Mouse (Mus musculus): ENCODE measurements around the gene Atrx.

Atrx gene

GRCm38 (mm10) chrX:105767177-105767764 is 161.9 kb downstream of the Atrx start:
- no peak for DNase-seq (ENCODE audit: low spot score)

DNA sequence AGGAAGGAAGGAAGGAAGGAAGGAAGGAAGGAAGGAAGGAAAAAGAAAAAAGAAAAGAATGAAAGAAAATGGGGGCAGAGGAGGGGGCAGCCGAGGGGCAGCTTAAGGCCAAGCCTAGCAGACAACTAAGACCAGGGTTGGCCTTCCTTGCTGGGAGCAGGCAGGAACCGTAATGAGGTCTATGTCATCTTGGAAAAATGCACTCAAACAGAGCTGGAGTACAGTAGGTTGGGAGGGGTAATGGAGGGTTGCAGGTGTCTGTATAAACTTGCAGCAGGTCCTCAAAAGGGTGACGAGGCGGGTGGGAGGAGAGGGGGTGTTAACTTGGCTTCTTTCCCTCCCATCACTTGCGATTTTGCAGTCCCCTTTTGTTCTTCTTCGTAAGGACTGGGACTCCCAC is 163.2 kb downstream of the Atrx start:
- no peak for DNase-seq (ENCODE audit: low spot score)

DNA sequence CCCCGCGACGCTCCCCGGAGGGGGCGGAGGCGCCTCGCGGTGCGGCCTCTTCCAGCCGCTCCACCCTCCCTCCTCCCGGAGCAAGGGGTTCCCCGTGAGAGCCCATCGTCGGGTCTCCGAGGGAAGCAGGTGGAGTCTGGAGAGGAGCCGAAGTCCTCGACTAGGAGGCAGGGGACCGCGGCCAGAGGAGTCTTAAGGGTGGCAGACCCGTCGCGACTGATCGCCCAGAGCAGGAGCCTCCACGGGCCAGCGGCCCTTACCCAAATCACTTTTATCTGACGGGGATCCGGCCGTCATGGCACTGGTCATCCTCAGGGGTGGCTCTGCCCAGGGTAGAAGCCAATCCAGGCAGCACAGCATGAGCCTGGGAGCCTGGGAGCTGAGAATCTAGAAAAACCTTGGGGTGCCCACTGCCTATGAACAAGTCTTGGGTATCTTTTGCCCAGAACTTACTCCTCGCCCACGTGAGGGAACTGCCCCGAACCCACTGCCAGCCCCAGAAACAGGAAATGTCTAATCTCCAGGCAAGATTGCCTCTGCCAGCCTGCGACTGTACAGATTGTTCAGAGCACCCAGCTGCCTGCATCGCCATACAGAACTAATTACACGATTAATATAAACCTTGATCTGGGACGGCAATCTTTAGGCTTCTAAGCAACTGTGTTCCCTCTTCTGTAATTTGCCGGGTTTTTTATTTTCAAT is 164.0 kb downstream of the Atrx start:
- no peak for DNase-seq (ENCODE audit: low spot score)

DNA sequence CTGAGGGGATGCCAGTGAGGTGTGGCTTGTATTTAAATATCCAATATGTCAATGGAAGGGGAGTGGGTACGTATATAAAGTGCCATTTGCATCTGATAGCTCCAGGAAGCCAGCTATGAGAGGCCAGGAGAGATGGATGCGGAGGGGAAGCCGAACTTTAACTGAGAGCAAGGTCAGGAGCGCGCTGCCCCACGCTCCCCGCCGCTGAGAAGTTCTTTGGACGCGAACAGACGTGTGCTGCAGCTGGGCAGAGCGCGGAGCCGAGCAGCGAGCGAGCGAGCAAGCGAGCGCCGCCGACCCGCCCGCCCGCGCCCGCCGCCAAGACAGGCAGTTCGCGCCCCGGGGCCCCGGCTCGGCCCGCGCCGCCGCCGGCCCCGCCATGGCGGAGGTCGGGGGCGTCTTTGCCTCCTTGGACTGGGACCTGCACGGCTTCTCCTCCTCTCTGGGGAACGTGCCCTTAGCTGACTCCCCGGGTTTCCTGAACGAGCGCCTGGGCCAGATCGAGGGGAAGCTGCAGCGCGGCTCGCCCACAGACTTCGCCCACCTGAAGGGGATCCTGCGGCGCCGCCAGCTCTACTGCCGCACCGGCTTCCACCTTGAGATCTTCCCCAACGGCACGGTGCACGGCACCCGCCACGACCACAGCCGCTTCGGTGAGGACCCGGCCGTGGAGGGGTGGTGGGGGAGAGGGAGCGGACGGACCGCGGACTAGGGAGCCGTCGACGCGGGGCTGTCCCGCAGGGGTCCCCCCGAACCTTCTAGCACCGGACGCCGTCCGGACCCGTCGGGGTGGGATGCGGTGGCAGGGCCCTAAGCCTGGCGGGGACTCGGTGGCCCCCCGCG is 164.8 kb downstream of the Atrx start, which contains the start of gene Fgf16:
Gene Fgf16 (plus strand): TSS at position 118 of the 843 bp plus-strand sequence.
- DNase-seq (ENCODE audit: low spot score), result no peak

DNA sequence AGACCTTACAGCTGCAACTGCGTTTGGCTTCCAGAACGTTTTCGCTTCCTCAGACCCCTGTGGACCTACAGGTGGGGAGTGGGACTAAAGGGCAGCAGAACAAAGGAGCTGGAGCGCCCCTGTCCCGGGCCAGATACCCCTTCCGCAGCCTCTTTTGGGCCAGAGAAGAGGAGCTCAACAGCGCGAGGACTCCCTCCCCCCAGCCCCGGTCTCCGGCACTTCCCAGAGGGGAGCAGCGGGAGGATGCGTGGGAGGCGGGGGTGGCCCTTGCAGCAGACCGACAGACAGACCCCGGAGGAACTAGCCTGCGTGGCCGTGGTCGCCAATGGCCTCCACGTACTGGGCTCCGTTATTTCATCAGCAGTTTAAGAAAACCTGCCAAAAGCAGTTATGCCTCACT is 165.6 kb downstream of the Atrx start:
- DNase-seq (ENCODE audit: low spot score), result no peak

- no peak for DNase-seq (ENCODE audit: low spot score)
These were observed 166.2 kb downstream of the Atrx start for GRCm38 (mm10) chrX:105762847-105763527.
